Mouse (Mus musculus): ENCODE results near the gene Sirt4. TPM values are rescaled to one million over a fixed set of nuclear protein-coding genes. Genes with fewer than 3 reads are reported as not detected.
A peak's percentile ranks its signal among the peaks of the same experiment; 100 is the strongest.
"Not testable (repeated sequence)": the region's sequence is repeated elsewhere in the genome, so short reads cannot be mapped to it uniquely, and the experiment has no call there.

Gene Sirt4
- polyA plus RNA-seq, 1 experiment from 2014 or later, result 25.0 TPM

DNA sequence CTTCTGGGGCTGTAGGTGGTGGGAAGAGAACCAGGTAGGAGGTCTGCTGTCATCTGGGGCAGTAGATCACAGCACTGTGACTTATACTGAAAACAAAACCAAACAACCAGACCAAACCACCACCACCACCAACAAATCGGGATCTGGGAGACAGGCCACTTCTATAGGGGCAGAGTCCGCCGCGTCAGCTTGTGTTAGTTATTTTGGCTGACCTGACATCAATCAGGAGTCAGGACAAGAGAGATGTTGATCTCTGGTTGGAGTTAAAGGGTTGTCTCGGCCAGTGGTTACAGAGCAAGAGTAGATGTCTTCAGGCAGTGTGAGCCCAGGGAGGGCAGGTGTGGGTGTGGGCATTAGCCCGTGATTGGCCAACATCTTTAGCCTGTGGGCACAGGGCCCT lies 29.8 kb upstream of the Sirt4 start:
- no peak for ATAC-seq (replicated peaks; ENCODE audit: low FRiP score)
- Histone ChIP-seq H3K27ac (peak overlapping the region; percentile 90), H3K9me3 (replicated peaks) (no peaks in the 10 kb centered on the region), H3K36me3 (peaks cover 13% of the 10 kb centered on the region), H3K4me2 (peak overlapping the region; percentile 33; the same call in 1 of the 2 replicates), H3K9ac (no peak overlapping the region), H3K4me1 (peaks cover 57% of the 10 kb centered on the region), H3K4me3 (replicated peaks) (no peak overlapping the region), H3K27me3 (no peaks in the 10 kb centered on the region)
- WGBS, result 64% methylated on average over 6 of the region's 6 CpGs

DNA sequence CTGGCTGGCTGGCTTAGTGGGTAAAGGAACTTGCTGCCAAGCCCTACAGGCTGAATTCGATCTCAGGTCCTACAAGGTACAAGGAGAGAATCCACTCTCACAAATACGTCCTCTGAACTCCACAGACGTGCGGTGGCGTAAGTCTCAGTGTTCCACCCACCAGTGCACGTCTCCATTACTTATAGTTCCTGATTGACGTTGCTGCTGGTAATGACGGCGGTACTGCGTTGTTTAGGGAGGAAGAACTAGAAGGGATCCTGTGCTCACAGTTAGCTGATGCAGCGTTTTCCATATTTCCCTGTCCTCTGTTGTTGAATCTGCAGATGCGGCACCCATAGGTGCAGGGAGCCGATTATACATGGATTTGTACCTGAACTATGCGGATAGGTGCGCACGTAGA lies 29.2 kb upstream of the Sirt4 start:
- Histone ChIP-seq H3K4me2 (no peak overlapping the region), H3K9ac (no peak overlapping the region), H3K27me3 (no peaks in the 10 kb centered on the region), H3K4me3 (replicated peaks) (no peak overlapping the region), H3K27ac (peak overlapping the region; percentile 90), H3K36me3 (peaks cover 13% of the 10 kb centered on the region), H3K9me3 (replicated peaks) (no peaks in the 10 kb centered on the region), H3K4me1 (peaks cover 64% of the 10 kb centered on the region)
- ATAC-seq (replicated peaks; ENCODE audit: low FRiP score), result no peak
- 93% methylated on average over 16 of the region's 16 CpGs for WGBS

DNA sequence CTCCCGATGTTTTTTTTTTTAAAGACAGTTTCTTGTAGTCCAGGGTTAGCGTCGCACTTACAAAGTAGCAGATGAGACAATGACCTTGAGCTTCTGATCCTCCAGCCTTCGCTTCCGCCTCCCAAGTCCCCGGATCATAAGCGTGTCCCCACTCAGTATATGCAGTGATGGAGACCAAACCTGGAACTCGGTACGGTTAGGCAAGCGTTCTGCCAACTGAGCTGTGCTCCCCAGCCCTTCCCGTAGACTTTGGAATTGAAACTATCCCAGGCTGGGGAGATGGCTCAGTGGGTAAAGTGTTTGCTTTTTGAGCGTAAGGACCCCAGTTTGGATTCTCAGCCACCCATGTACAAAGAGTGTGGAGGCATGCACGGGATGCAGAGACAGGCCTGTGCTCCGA lies 28.7 kb upstream of the Sirt4 start:
- no peak overlapping the region for H3K4me3 ChIP-seq (replicated peaks)
- no peak overlapping the region for H3K9ac ChIP-seq
- no peaks in the 10 kb centered on the region for H3K9me3 ChIP-seq (replicated peaks)
- no peak overlapping the region for H3K27ac ChIP-seq
- ATAC-seq (replicated peaks; ENCODE audit: low FRiP score), result no peak
- H3K27me3 ChIP-seq, result no peaks in the 10 kb centered on the region
- H3K4me1 ChIP-seq, result peaks cover 68% of the 10 kb centered on the region
- peaks cover 13% of the 10 kb centered on the region for H3K36me3 ChIP-seq
- H3K4me2 ChIP-seq, result no peak overlapping the region
- WGBS, result 96% methylated on average over 14 of the region's 14 CpGs

DNA sequence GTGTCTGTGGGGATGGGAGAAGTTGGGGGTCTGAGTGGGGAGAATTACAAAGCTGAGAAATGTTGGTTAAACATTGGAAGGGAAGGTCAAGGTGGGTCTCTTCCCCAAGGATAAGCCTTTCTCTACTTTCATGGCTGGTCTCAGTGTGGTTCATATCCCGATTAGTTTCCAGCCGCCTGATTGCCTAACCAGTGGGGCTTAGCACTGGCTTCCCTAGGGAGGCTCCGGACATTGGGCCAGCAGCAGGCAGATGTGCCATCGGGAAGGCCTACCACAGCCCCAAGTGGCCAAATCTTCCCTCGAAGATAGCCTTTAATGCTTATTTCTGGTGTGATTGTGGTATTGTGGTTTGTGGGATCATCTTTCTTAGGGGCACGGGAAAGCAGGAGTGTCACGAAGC lies 27.9 kb upstream of the Sirt4 start:
- H3K27ac ChIP-seq, result no peak overlapping the region
- no peak for ATAC-seq (replicated peaks; ENCODE audit: low FRiP score)
- H3K9ac ChIP-seq, result no peak overlapping the region
- peaks cover 13% of the 10 kb centered on the region for H3K36me3 ChIP-seq
- no peaks in the 10 kb centered on the region for H3K27me3 ChIP-seq
- WGBS, result 91% methylated on average over 7 of the region's 7 CpGs
- no peak overlapping the region for H3K4me2 ChIP-seq
- H3K9me3 ChIP-seq (replicated peaks), result no peaks in the 10 kb centered on the region
- peaks cover 77% of the 10 kb centered on the region for H3K4me1 ChIP-seq
- no peak overlapping the region for H3K4me3 ChIP-seq (replicated peaks)

DNA sequence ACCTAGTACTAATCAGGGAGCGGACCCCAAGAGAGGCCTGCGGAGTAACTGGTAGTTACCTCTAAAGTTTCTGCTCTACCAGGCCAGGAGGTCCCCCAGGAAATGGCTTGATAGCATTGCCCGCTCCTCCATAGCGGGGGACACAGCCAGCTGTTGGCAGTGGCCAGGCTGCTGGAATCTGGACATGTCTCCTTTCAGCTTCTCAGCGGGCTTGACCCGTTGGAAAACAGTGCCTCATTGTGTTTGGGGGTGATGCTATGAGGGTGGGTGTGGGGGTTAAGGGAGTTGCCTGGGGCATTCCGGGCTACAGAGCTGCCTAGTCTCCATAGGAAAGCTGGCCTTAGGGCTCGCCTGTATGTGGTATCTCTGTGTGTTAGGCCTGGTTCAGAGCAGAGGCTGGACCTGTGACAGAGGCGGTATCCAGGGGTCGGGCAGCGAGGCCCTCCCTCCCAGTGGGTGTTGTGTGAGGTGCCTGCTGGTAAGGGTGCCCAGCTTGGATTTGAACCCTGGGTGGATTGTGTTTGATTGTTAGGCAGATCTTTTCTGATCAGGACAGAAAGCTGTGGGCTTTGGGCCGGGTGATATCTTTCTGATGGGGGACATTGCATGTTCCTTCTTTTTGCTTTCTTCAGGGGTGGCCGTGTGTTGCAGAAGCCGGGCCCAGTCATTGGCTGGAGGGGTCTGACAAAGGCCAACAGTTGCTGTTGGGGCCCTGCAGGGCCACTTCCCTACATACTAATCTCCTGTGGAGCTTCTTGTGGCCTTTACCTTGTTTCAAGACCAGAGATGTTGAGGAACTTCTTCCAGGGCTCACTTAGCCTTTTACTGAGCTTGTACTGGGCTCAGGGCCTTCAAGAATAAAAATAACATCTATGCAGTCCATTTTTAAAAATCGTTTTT lies 25.5 kb upstream of the Sirt4 start:
- Histone ChIP-seq H3K9me3 (replicated peaks) (no peaks in the 10 kb centered on the region), H3K4me2 (peak overlapping the region; percentile 83), H3K4me3 (replicated peaks) (peak overlapping the region; percentile 96), H3K36me3 (peaks cover 7% of the 10 kb centered on the region; the same call in 1 of the 2 replicates), H3K27me3 (no peaks in the 10 kb centered on the region), H3K4me1 (peaks cover 66% of the 10 kb centered on the region), H3K27ac (peak overlapping the region; percentile 89), H3K9ac (peak overlapping the region; percentile 19; the same call in 1 of the 2 replicates)
- WGBS, result 70% methylated on average over 15 of the region's 15 CpGs
- no peak for ATAC-seq (replicated peaks; ENCODE audit: low FRiP score)

DNA sequence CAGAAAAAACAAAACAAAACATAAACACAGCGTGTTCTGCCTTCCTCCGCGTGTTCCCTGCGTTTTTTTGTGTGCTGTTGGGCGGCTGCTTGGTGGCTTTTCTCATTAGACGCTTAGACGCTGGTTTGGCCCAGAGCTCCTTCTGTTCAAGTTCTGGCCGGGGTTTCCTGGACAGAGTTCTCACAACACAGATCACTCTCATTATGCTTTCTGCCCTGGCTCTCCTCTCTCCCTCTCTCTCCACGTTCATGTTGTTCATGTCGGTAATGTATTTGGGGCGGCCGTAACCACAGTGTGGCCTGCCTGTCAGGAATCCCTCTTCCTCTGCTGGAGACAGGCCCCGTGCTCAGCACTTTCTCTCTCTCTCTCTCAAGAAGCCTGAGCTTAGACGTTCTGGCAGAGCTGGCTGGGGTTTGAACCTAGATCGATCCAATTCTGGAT lies 24.8 kb upstream of the Sirt4 start:
- Histone ChIP-seq H3K4me2 (peak overlapping the region; percentile 83), H3K4me3 (replicated peaks) (peak overlapping the region; percentile 96), H3K36me3 (peaks cover 7% of the 10 kb centered on the region; the same call in 1 of the 2 replicates), H3K9ac (peak overlapping the region; percentile 19; the same call in 1 of the 2 replicates), H3K27ac (peak overlapping the region; percentile 89), H3K27me3 (no peaks in the 10 kb centered on the region), H3K4me1 (peaks cover 59% of the 10 kb centered on the region), H3K9me3 (replicated peaks) (no peaks in the 10 kb centered on the region)
- 11% methylated on average over 15 of the region's 15 CpGs for WGBS
- no peak for ATAC-seq (replicated peaks; ENCODE audit: low FRiP score)

DNA sequence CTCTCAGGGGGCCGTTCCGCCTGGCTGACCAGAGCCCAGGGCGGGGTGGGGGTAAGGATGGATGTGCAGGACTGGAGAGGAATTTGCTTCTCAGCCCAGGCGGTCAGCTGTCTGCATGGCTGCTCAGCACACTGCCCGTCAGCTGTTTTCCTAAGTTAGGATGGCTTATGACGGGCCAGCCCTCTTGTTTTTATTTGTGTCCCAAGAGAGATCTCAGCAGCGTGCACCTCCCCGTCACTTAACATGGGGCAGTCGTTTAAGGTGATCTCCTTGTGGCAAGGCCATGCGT lies 24.3 kb upstream of the Sirt4 start:
- Histone ChIP-seq H3K4me1 (peaks cover 53% of the 10 kb centered on the region), H3K36me3 (peaks cover 7% of the 10 kb centered on the region; the same call in 1 of the 2 replicates), H3K4me2 (peak overlapping the region; percentile 83), H3K9me3 (replicated peaks) (no peaks in the 10 kb centered on the region), H3K4me3 (replicated peaks) (peak overlapping the region; percentile 96), H3K9ac (peak overlapping the region; percentile 93), H3K27ac (peak overlapping the region; percentile 89), H3K27me3 (no peaks in the 10 kb centered on the region)
- ATAC-seq (replicated peaks; ENCODE audit: low FRiP score), result peak; percentile 89
- 3% methylated on average over 10 of the region's 10 CpGs for WGBS

DNA sequence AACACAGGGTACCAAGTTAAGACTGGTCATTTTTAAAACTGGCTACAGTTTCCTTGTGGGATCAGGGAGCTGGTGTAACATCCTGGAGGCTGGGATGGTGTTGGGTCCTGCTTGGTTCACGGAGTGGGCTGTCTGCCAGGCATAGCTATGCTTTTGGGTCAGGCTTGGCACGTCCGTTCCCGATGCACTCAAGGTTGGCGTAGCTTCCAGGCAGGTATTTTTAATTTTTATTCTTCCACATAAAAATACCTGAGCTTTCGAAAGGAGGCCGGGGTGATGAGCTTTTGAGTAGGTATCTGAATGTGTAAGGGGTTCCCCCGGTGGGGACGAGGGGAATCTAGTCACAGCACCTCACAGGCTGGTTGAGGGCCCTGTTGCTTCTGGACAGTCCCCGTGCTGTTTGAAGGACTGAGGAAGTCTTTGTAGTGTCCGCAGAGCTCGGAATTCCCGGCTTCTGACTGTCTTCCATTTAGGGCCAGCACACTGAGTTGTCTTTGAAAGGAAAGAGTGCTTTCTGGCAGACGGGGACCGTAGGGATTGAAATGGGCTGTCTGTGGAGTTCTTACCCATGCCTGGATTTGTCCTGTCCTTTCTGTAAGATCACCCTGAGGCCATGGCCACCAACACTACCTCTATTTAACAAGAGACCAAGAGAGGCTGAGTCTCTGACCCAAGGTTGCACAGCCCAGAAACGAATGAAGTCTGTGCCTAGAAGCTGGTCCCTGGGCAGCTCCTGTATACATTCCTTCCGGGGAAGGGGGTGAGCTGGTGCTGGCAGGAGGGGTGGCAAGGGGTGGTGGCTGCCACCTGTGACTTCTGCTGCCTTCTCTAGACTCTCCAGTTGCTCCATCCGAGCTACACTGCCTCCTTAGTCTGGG lies 23.7 kb upstream of the Sirt4 start:
- Histone ChIP-seq H3K9me3 (replicated peaks) (no peaks in the 10 kb centered on the region), H3K4me1 (peaks cover 48% of the 10 kb centered on the region), H3K9ac (peak overlapping the region; percentile 93), H3K36me3 (peaks cover 3% of the 10 kb centered on the region; the same call in 1 of the 2 replicates), H3K27me3 (no peaks in the 10 kb centered on the region), H3K4me3 (replicated peaks) (peak overlapping the region; percentile 96), H3K27ac (peak overlapping the region; percentile 89), H3K4me2 (peak overlapping the region; percentile 83)
- 35% methylated on average over 18 of the region's 18 CpGs for WGBS
- no peak for ATAC-seq (replicated peaks; ENCODE audit: low FRiP score)

DNA sequence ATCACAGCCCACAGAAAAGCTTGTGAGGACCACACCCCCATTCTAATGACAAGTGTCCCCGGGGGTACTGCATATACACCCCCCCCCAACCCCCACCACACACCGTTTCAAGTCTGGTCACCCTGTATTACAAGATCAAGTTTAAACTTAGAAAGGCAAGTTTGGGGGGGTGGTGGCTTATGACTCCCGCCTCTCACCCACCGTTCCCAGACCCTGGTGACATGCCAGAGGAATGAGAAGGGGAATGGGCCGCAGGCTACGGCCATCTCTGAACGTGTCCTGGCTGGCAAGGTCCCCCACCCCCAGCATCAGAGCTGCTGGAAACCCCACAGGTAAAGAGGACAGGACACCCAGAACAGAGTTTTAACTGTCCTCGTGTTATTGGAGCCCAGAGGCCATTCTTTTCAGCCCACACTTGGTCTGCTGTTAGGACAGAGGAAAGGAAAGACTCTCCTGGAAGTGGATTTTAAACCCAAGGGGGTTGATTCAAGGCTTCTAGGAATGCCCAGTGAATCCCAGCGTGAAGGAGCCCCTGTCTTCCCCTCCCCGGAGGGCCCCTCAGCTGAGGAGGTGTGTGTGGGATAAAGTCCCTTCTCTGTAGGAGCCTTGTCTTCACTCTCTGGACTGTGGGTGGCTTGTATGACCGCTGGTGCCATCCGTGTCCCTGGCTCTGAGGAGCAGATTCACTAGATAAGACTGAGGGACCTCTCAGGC lies 22.9 kb upstream of the Sirt4 start:
- 14% methylated on average over 12 of the region's 12 CpGs for WGBS
- no peak for ATAC-seq (replicated peaks; ENCODE audit: low FRiP score)

DNA sequence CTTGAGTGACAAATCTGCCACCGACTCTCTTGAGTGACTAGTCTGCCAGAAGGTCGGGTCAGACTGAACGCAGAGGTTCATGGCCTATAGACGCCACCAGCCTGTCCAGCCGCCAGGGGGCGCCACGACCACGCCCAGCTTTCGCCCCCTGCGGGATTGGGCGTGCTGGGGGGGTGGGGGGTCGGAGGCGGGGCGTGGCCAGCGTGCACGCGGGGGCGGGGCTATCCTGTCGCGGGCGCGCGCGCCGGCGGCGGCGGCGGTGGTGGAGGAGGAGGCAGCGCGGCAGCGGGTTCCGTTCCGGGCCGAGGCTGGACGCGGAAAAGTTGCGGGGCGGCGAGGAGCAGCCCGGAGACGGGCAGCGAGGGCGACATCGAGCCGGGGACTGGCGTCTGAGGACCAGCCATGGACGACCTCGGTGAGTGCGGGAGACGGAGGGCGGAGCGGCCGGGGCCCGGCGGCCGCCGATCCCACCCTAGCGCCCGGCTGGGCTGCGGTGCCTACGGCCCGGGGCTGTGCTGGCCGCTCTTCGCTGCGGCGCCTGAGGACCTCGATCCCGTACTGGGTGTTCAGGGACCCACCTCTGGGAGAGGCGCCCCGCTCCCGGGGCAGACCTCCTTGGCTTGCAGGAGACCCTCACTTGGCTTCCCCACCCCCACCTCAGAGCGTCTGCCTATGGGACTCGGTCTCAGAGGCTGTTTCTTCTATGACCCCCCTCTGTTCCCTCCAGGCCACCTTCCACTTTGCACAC lies 22.1 kb upstream of the Sirt4 start, which contains the start of gene Pxn:
TSS of gene Pxn (plus strand) at position 223 of the 748 bp plus-strand sequence.
- Histone ChIP-seq H3K9ac (peak within 1 kb of the TSS; percentile 93), H3K4me3 (replicated peaks) (peak within 1 kb of the TSS; percentile 96), H3K27me3 (no peaks in the 10 kb centered on the region), H3K9me3 (replicated peaks) (no peaks in the 10 kb centered on the region), H3K4me1 (peaks cover 41% of the 10 kb centered on the region), H3K4me2 (peak within 1 kb of the TSS; percentile 83), H3K36me3 (no peaks in the 10 kb centered on the region), H3K27ac (peak within 1 kb of the TSS; percentile 89)
- peak; percentile 76 for ATAC-seq (replicated peaks; ENCODE audit: low FRiP score)
- WGBS, result under 1% methylated on average over 62 of the region's 74 CpGs

More for the DNA sequence above, 22.9 kb upstream of the Sirt4 start:
- H3K27me3 ChIP-seq, result no peaks in the 10 kb centered on the region
- peak overlapping the region; percentile 93 for H3K9ac ChIP-seq
- peak overlapping the region; percentile 89 for H3K27ac ChIP-seq
- H3K4me1 ChIP-seq, result peaks cover 47% of the 10 kb centered on the region
- H3K4me3 ChIP-seq (replicated peaks), result peak overlapping the region; percentile 96
- peak overlapping the region; percentile 83 for H3K4me2 ChIP-seq
- no peaks in the 10 kb centered on the region for H3K36me3 ChIP-seq
- no peaks in the 10 kb centered on the region for H3K9me3 ChIP-seq (replicated peaks)

DNA sequence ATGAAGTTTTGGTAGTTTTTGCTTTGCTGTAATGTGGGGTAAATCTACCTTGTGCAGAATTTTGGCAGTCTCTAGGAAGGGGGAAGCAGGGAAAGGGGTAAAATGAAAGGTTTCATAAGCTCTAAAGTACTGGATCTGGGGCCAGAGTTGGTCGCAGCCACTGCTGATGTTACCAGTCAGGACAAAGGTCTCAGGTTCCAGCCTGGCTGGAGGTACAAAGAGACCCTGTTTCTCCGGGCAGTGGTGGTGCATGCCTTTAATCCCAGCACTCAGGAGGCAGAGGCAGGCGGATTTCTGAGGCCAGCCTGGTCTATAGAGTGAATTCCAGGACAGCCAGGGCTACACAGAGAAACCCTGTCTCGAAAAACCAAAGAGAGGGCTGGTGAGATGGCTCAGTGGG lies 21.1 kb upstream of the Sirt4 start:
- H3K4me3 ChIP-seq (replicated peaks); H3K36me3 ChIP-seq; H3K9ac ChIP-seq; H3K27me3 ChIP-seq; H3K4me2 ChIP-seq; H3K27ac ChIP-seq; H3K9me3 ChIP-seq (replicated peaks); ATAC-seq (replicated peaks; ENCODE audit: low FRiP score): not testable (repeated sequence)
- peaks cover 41% of the 10 kb centered on the region for H3K4me1 ChIP-seq
- WGBS, result 69% methylated on average over 4 of the region's 4 CpGs

Measured in kidney, embryonic 15.5 days (tissue).